Mouse (Mus musculus): ENCODE measurements around the gene Ptch1.

DNA sequence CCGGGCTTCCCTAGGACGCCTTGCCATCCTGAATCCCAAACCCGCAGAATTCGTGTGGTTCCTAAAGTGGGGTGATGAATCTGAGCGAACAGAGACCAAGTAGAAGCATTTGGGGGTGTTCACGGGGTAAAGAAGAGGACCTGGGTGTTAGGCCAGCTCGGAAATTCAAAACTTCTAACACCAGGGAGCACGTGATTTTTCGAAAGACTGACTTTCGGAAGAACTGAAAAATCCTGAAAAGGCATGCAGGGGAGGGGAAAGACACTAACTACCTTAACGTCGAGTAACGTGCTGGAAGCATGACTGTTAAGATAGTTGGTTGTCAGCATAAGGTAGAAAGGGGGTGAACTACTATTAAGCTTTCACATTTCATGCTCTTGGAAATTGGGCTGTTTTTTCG is 5.1 kb downstream of the Ptch1 start:
- TF ChIP-seq CTCF (IDR thresholded peaks at IDR 0.05; ENCODE audit: low read depth) (no peak), EP300 (IDR thresholded peaks at IDR 0.05; ENCODE audit: low read depth) (no peak; the same call in 1 of the 2 replicates)

Measured in liver, postnatal 0 days (tissue).